ENCODE assay signal across 9 mouse cellular contexts in genomic region chr17:6961181-6962000, GRCm38 (mm10). TPM values are rescaled to one million over a fixed set of nuclear protein-coding genes. Genes with fewer than 3 reads are reported as not detected.
A peak's percentile ranks its signal among the peaks of the same experiment; 100 is the strongest.
DNase-seq lines count a peak whose midpoint lies in the region; ATAC-seq and TF ChIP-seq lines count a peak whose summit lies in the region.
"Not testable (repeated sequence)": the region's sequence is repeated elsewhere in the genome, so short reads cannot be mapped to it uniquely, and the experiment has no call there.
"Had no signal": no experiment of that assay in that cellular context is flagged by ENCODE, and none has a peak within 500 bp of the region (broad histone marks: within the 10 kb centered on the region; RNA-seq: fewer than 3 reads in every experiment).

No protein-coding gene starts in this region.

- ATAC-seq in G1E (ENCODE audit: extremely low read depth, insufficient number of reproducible peaks, low FRiP score, poor library complexity, severe bottlenecking): peak; percentile 92
- ATAC-seq in frontal cortex, adult (ENCODE audit: low TSS enrichment): peak; percentile 92
- peak; percentile 90 to 91 for ATAC-seq in hematopoietic stem cell, adult 5-6 weeks (replicated peaks in 1 of 2; ENCODE audit: insufficient read depth in 1 of 2, low FRiP score in 2 of 2, low TSS enrichment in 1 of 2, low read depth in 1 of 2, poor library complexity in 2 of 2, severe bottlenecking in 2 of 2)
- ATAC-seq in kidney, postnatal 0 days (replicated peaks; ENCODE audit: low FRiP score, low read depth): peak; percentile 96
- ATAC-seq in liver, embryonic 13.5 days (ENCODE audit: low read depth): peak; percentile 96
- ATAC-seq in monocyte, adult 5-6 weeks (replicated peaks; ENCODE audit: insufficient number of reproducible peaks, low FRiP score, low TSS enrichment, poor library complexity, severe bottlenecking): peak; percentile 82
- ATAC-seq in stomach, postnatal 0 days (ENCODE audit: low FRiP score, low TSS enrichment): peak; percentile 98

- not testable (repeated sequence) for TF ChIP-seq POLR2A in cortical plate, adult 2 months (IDR thresholded peaks at IDR 0.05; ENCODE audit: extremely low read depth, insufficient read depth, low read length)

- not testable (repeated sequence) for TF ChIP-seq EP300 in stomach, postnatal 0 days (optimal IDR thresholded peaks at IDR 0.05)

- H3K9me3 ChIP-seq in G1E (replicated peaks); kidney, postnatal 0 days (replicated peaks; ENCODE audit: low read length); liver, embryonic 13.5 days (replicated peaks); stomach, postnatal 0 days (ENCODE audit: control insufficient read depth, low read length): not testable (repeated sequence)

- H3K4me1 ChIP-seq in G1E (ENCODE audit: insufficient read depth, low read depth, low read length); cortical plate, adult 2 months (ENCODE audit: control insufficient read depth, insufficient read depth, low read length); kidney, postnatal 0 days (replicated peaks; ENCODE audit: insufficient read depth, low read length); liver, embryonic 13.5 days (replicated peaks); stomach, postnatal 0 days (replicated peaks; ENCODE audit: control insufficient read depth, insufficient read depth): not testable (repeated sequence)

- H3K27me3 ChIP-seq in G1E (ENCODE audit: insufficient read depth, low read length); kidney, postnatal 0 days (ENCODE audit: insufficient read depth, low read length); liver, embryonic 13.5 days; stomach, postnatal 0 days (ENCODE audit: control insufficient read depth, insufficient read depth, low read length): not testable (repeated sequence)

- H3K4me2 ChIP-seq in kidney, postnatal 0 days (ENCODE audit: low read length): peak overlapping the region; percentile 41
- H3K4me2 ChIP-seq in liver, embryonic 13.5 days: peak overlapping the region; percentile 60
- 0 out of 2 replicates have a peak overlapping the region, but pooled peaks have one; percentile 37 for H3K4me2 ChIP-seq in stomach, postnatal 0 days (replicated peaks; ENCODE audit: low read depth)

- H3K27ac ChIP-seq in cortical plate, adult 2 months (ENCODE audit: insufficient read depth, low read length); kidney, postnatal 0 days; liver, embryonic 13.5 days; stomach, postnatal 0 days (replicated peaks): not testable (repeated sequence)

- not testable (repeated sequence) for TF ChIP-seq CTCF in G1E (IDR thresholded peaks at IDR 0.05; ENCODE audit: low read depth, low read length); cortical plate, adult 2 months (IDR thresholded peaks at IDR 0.05; ENCODE audit: extremely low read depth, insufficient read depth, low read length); kidney, postnatal 0 days (IDR thresholded peaks at IDR 0.05; ENCODE audit: low read depth); stomach, postnatal 0 days (IDR thresholded peaks at IDR 0.05; ENCODE audit: low read depth)

- H3K36me3 ChIP-seq in G1E (replicated peaks); kidney, postnatal 0 days (ENCODE audit: insufficient read depth, low read length); liver, embryonic 13.5 days; stomach, postnatal 0 days (ENCODE audit: control insufficient read depth, insufficient read depth, low read length): not testable (repeated sequence)

- H3K4me3 ChIP-seq in G1E (ENCODE audit: low read depth, low read length); kidney, postnatal 0 days (replicated peaks; ENCODE audit: low read depth, low read length): not testable (repeated sequence)
- H3K4me3 ChIP-seq in cortical plate, adult 2 months (ENCODE audit: insufficient read depth, low read length): peak overlapping the region; percentile 64
- H3K4me3 ChIP-seq in liver, embryonic 13.5 days (replicated peaks): peak overlapping the region; percentile 43
- peak overlapping the region; percentile 8; the same call in 1 of the 2 replicates for H3K4me3 ChIP-seq in stomach, postnatal 0 days (ENCODE audit: low read depth, low read length)

- WGBS in kidney, postnatal 0 days: 0% methylated on average over 15 of the region's 48 CpGs
- 1% methylated on average over 17 of the region's 48 CpGs for WGBS in liver, embryonic 13.5 days (ENCODE audit: insufficient replicate concordance)
- 1% methylated on average over 14 of the region's 48 CpGs for WGBS in stomach, postnatal 0 days

- not testable (repeated sequence) for H3K9ac ChIP-seq in kidney, postnatal 0 days (ENCODE audit: low read depth, low read length); liver, embryonic 13.5 days; stomach, postnatal 0 days (ENCODE audit: low read length)

- DNase-seq in G1E (ENCODE audit: low spot score): not testable (repeated sequence)
- DNase-seq in kidney, postnatal 0 days (ENCODE audit: low spot score): peak; percentile 2
- peak; percentile 71 for DNase-seq in liver, embryonic 13.5 days
- peak; percentile 20 for DNase-seq in stomach, postnatal 0 days (ENCODE audit: low spot score)

RNA-seq across cellular contexts. Expression of gene Tagap1, which starts 0.4 kb away (rescaled TPM):
- total RNA-seq in G1E (2014; fragmentation: Nextera tagmentation) (13.9 and 16.9 TPM in 2 replicates), G1E (2017) (17.9 and 21.9 TPM in 2 replicates)
- 3.7 and 4.9 TPM in 2 replicates for polyA plus RNA-seq in G1E (2012)
- 34.1 and 36.6 TPM in 2 replicates for polyA plus RNA-seq in cortical plate, adult 2 months (2012; rRNA removed)
- 53.8 and 57.4 TPM in 2 replicates for total RNA-seq in hematopoietic stem cell, adult 5-6 weeks (2017)
- polyA plus RNA-seq in kidney, postnatal 0 days (2015; fragmentation: Nextera tagmentation; extraction: Ambion mirVana): 43.6 and 45.9 TPM in 2 replicates
- 13.7 and 15.2 TPM in 2 replicates for polyA plus RNA-seq in liver, embryonic 13.5 days (2015; fragmentation: Nextera tagmentation; extraction: Ambion mirVana)
- 15.4 to 26.5 TPM (median 20.1 TPM) in 3 replicates for total RNA-seq in monocyte, adult 5-6 weeks (2017)
- 17.5 and 18.7 TPM in 2 replicates for polyA plus RNA-seq in stomach, postnatal 0 days (2015; fragmentation: Nextera tagmentation; extraction: Ambion mirVana)

RNA-seq across cellular contexts. Expression of gene Rnaset2b, which starts 9.0 kb away (rescaled TPM):
- total RNA-seq in G1E (2014; fragmentation: Nextera tagmentation): 96.6 and 106 TPM in 2 replicates
- 105 and 150 TPM in 2 replicates for total RNA-seq in G1E (2017)
- polyA plus RNA-seq in G1E (2012): 3.6 and 88.1 TPM in 2 replicates
- 93.9 and 108 TPM in 2 replicates for polyA plus RNA-seq in cortical plate, adult 2 months (2012; rRNA removed)
- 439 and 500 TPM in 2 replicates for total RNA-seq in hematopoietic stem cell, adult 5-6 weeks (2017)
- polyA plus RNA-seq in kidney, postnatal 0 days (2015; fragmentation: Nextera tagmentation; extraction: Ambion mirVana): 567 and 580 TPM in 2 replicates
- 101 and 107 TPM in 2 replicates for polyA plus RNA-seq in liver, embryonic 13.5 days (2015; fragmentation: Nextera tagmentation; extraction: Ambion mirVana)
- 766 to 836 TPM (median 784 TPM) in 3 replicates for total RNA-seq in monocyte, adult 5-6 weeks (2017)
- 240 and 249 TPM in 2 replicates for polyA plus RNA-seq in stomach, postnatal 0 days (2015; fragmentation: Nextera tagmentation; extraction: Ambion mirVana)

RNA-seq across cellular contexts. Expression of gene Rsph3b, which starts 12.9 kb away (rescaled TPM):
- 23.3 and 29.7 TPM in 2 replicates for total RNA-seq in G1E (2014; fragmentation: Nextera tagmentation)
- 17.3 and 23.2 TPM in 2 replicates for total RNA-seq in G1E (2017)
- polyA plus RNA-seq in G1E (2012): 21.7 and 22.6 TPM in 2 replicates
- 27.7 TPM in 2 replicates for polyA plus RNA-seq in cortical plate, adult 2 months (2012; rRNA removed)
- total RNA-seq in hematopoietic stem cell, adult 5-6 weeks (2017): 43.9 and 48.7 TPM in 2 replicates
- polyA plus RNA-seq in kidney, postnatal 0 days (2015; fragmentation: Nextera tagmentation; extraction: Ambion mirVana): 63.4 and 65.6 TPM in 2 replicates
- polyA plus RNA-seq in liver, embryonic 13.5 days (2015; fragmentation: Nextera tagmentation; extraction: Ambion mirVana): 13.7 and 17.2 TPM in 2 replicates
- total RNA-seq in monocyte, adult 5-6 weeks (2017): 18.0 to 27.7 TPM (median 23.5 TPM) in 3 replicates
- polyA plus RNA-seq in stomach, postnatal 0 days (2015; fragmentation: Nextera tagmentation; extraction: Ambion mirVana): 36.4 and 39.0 TPM in 2 replicates

RNA-seq across cellular contexts. Expression of gene Gm49721, which starts 17.3 kb away (rescaled TPM):
- total RNA-seq in G1E (2014; fragmentation: Nextera tagmentation) (not detected in 2 replicates), G1E (2017) (0.05 and 0.23 TPM in 2 replicates)
- polyA plus RNA-seq in G1E (2012): not detected in 2 replicates
- polyA plus RNA-seq in cortical plate, adult 2 months (2012; rRNA removed): 0.91 and 1.5 TPM in 2 replicates
- total RNA-seq in hematopoietic stem cell, adult 5-6 weeks (2017): not detected in 2 replicates
- polyA plus RNA-seq in kidney, postnatal 0 days (2015; fragmentation: Nextera tagmentation; extraction: Ambion mirVana): 0.20 and 0.38 TPM in 2 replicates
- 0.09 TPM in 1 of 2 replicates, not detected in the other for polyA plus RNA-seq in liver, embryonic 13.5 days (2015; fragmentation: Nextera tagmentation; extraction: Ambion mirVana)
- 3.1 to 6.7 TPM in 2 of 3 replicates, not detected in the other for total RNA-seq in monocyte, adult 5-6 weeks (2017)
- 0.17 TPM in 1 of 2 replicates, not detected in the other for polyA plus RNA-seq in stomach, postnatal 0 days (2015; fragmentation: Nextera tagmentation; extraction: Ambion mirVana)
- total RNA-seq: gastrocnemius, postnatal 10 days had no signal
